17 mouse cellular contexts compared by ENCODE assay signal in genomic region chr10:58848127-58848526, GRCm38 (mm10). TPM values are rescaled to one million over a fixed set of nuclear protein-coding genes. Genes with fewer than 3 reads are reported as not detected.
A peak's percentile ranks its signal among the peaks of the same experiment; 100 is the strongest.
DNase-seq lines count a peak whose midpoint lies in the region; ATAC-seq and TF ChIP-seq lines count a peak whose summit lies in the region.
"Had no signal": no experiment of that assay in that cellular context is flagged by ENCODE, and none has a peak within 500 bp of the region (broad histone marks: within the 10 kb centered on the region; RNA-seq: fewer than 3 reads in every experiment).

No protein-coding gene starts in this region.

- DNase-seq in forebrain, embryonic 14.5 days (ENCODE audit: low spot score) = no peak
- DNase-seq in forebrain, embryonic 10.5 days (ENCODE audit: extremely low spot score, low spot score) = no peak
- peak; percentile 45 for DNase-seq in left cerebral cortex, postnatal 4 days
- DNase-seq in left cerebral cortex, postnatal 36 days (ENCODE audit: low spot score in 2 of 2) = no peak
- peak; percentile 29 for DNase-seq in hindbrain, embryonic 11.5 days (ENCODE audit: low spot score)
- no peak for DNase-seq in right cerebral cortex, adult 18-20 months
- DNase-seq in lung, adult 2 months = no peak
- DNase-seq: adrenal gland, postnatal 36 days; gastrocnemius, postnatal 10 days; heart, postnatal 10 days; kidney, adult 8-10 months; lung, embryonic 14.5 days; lung, postnatal 4 days; spleen, adult 18-20 months had no signal

- H3K27me3 ChIP-seq in forebrain, embryonic 14.5 days (replicated peaks; ENCODE audit: control insufficient read depth, insufficient read depth, low read length) = no peaks in the 10 kb centered on the region
- H3K27me3 ChIP-seq in forebrain, embryonic 10.5 days (ENCODE audit: poor library complexity, severe bottlenecking) = no peaks in the 10 kb centered on the region
- no peaks in the 10 kb centered on the region for H3K27me3 ChIP-seq in hindbrain, embryonic 11.5 days (ENCODE audit: control insufficient read depth, insufficient read depth, low read length)
- H3K27me3 ChIP-seq: embryonic facial prominence, embryonic 15.5 days; midbrain, embryonic 12.5 days had no signal

- peak overlapping the region; percentile 36; the same call in 1 of the 2 replicates for H3K27ac ChIP-seq in forebrain, embryonic 14.5 days (ENCODE audit: low read depth, low read length)
- H3K27ac ChIP-seq in forebrain, embryonic 10.5 days = no peak overlapping the region
- no peak overlapping the region for H3K27ac ChIP-seq in hindbrain, embryonic 11.5 days (ENCODE audit: low read depth, low read length)
- H3K27ac ChIP-seq: embryonic facial prominence, embryonic 15.5 days; midbrain, embryonic 12.5 days had no signal

- H3K9me3 ChIP-seq in forebrain, embryonic 14.5 days (replicated peaks; ENCODE audit: control insufficient read depth, low read length) = no peaks in the 10 kb centered on the region
- H3K9me3 ChIP-seq in forebrain, embryonic 10.5 days = no peaks in the 10 kb centered on the region
- no peaks in the 10 kb centered on the region for H3K9me3 ChIP-seq in hindbrain, embryonic 11.5 days (ENCODE audit: control insufficient read depth, low read length)
- H3K9me3 ChIP-seq: embryonic facial prominence, embryonic 15.5 days; midbrain, embryonic 12.5 days had no signal

- H3K4me2 ChIP-seq in forebrain, embryonic 14.5 days (ENCODE audit: low read length) = no peak overlapping the region
- H3K4me2 ChIP-seq in hindbrain, embryonic 11.5 days (replicated peaks; ENCODE audit: low read depth, low read length) = no peak overlapping the region
- H3K4me2 ChIP-seq: embryonic facial prominence, embryonic 15.5 days; lung, embryonic 14.5 days; midbrain, embryonic 12.5 days had no signal

- 0 out of 2 replicates have a peak, but pooled peaks cover 2% of the 10 kb centered on the region for H3K4me1 ChIP-seq in forebrain, embryonic 14.5 days (ENCODE audit: control insufficient read depth, insufficient read depth, low read length)
- no peaks in the 10 kb centered on the region for H3K4me1 ChIP-seq in forebrain, embryonic 10.5 days
- H3K4me1 ChIP-seq in hindbrain, embryonic 11.5 days (replicated peaks; ENCODE audit: control insufficient read depth, insufficient read depth, low read length) = no peaks in the 10 kb centered on the region
- H3K4me1 ChIP-seq in lung, adult 2 months (ENCODE audit: control insufficient read depth, insufficient read depth, low read length) = no peaks in the 10 kb centered on the region

- no peak for TF ChIP-seq POLR2A in lung, adult 2 months (IDR thresholded peaks at IDR 0.05; ENCODE audit: borderline replicate concordance, extremely low read depth, low read depth, low read length)

- H3K9ac ChIP-seq in forebrain, embryonic 14.5 days (ENCODE audit: low read length) = no peak overlapping the region
- H3K9ac ChIP-seq in hindbrain, embryonic 11.5 days (ENCODE audit: low read depth, low read length) = no peak overlapping the region
- H3K9ac ChIP-seq: embryonic facial prominence, embryonic 15.5 days; lung, embryonic 14.5 days; midbrain, embryonic 12.5 days had no signal

- ATAC-seq in forebrain, embryonic 14.5 days = peak; percentile 40; the same call in 1 of the 2 replicates
- ATAC-seq in hindbrain, embryonic 11.5 days (ENCODE audit: low FRiP score) = no peak

- TF ChIP-seq CTCF in lung, adult 2 months (IDR thresholded peaks at IDR 0.05; ENCODE audit: insufficient read depth, low read length) = no peak

- intact Hi-C loops in left cerebral cortex, postnatal 4 days (cut with DNase I) = no loop called here
- intact Hi-C loops in left cerebral cortex, postnatal 36 days (cut with DNase I) = no loop called here

- no peak overlapping the region for H3K4me3 ChIP-seq in forebrain, embryonic 14.5 days (ENCODE audit: low read depth, low read length)
- no peak overlapping the region for H3K4me3 ChIP-seq in forebrain, embryonic 10.5 days
- no peak overlapping the region for H3K4me3 ChIP-seq in hindbrain, embryonic 11.5 days (ENCODE audit: low read depth, low read length)
- no peak overlapping the region for H3K4me3 ChIP-seq in lung, adult 2 months (replicated peaks; ENCODE audit: extremely low read depth, low read depth, low read length)
- H3K4me3 ChIP-seq: embryonic facial prominence, embryonic 15.5 days; midbrain, embryonic 12.5 days had no signal

- 67% methylated on average over 5 of the region's 5 CpGs for WGBS in forebrain, embryonic 14.5 days
- 80% methylated on average over 5 of the region's 5 CpGs for WGBS in forebrain, embryonic 10.5 days
- 61% methylated on average over 5 of the region's 5 CpGs for WGBS in hindbrain, embryonic 11.5 days
- 83% methylated on average over 5 of the region's 5 CpGs for WGBS in lung, adult 2 months

- no peaks in the 10 kb centered on the region for H3K36me3 ChIP-seq in forebrain, embryonic 14.5 days (ENCODE audit: control insufficient read depth, insufficient read depth, low read length)
- H3K36me3 ChIP-seq in forebrain, embryonic 10.5 days (replicated peaks) = no peaks in the 10 kb centered on the region
- no peaks in the 10 kb centered on the region for H3K36me3 ChIP-seq in hindbrain, embryonic 11.5 days (ENCODE audit: control insufficient read depth, insufficient read depth, low read length)
- H3K36me3 ChIP-seq: embryonic facial prominence, embryonic 15.5 days; midbrain, embryonic 12.5 days had no signal

RNA-seq across cellular contexts. Expression of gene Sh3rf3, which starts 35.0 kb away (rescaled TPM):
- polyA plus RNA-seq in forebrain, embryonic 14.5 days (2014; fragmentation: Nextera tagmentation; extraction: Ambion mirVana) = 5.8 and 10.3 TPM in 2 replicates
- 0.36 and 0.48 TPM in 2 replicates for polyA plus RNA-seq in forebrain, embryonic 10.5 days (2016; fragmentation: Nextera tagmentation; extraction: Ambion mirVana)
- total RNA-seq in left cerebral cortex, postnatal 4 days (2021) = 100 to 1,000 TPM in 1 of 2 experiments, 10 to 100 TPM in 1; 99.5 to 101 TPM
- 10 to 100 TPM; 44.0 to 56.3 TPM for total RNA-seq in left cerebral cortex, postnatal 36 days (2021)
- 1.0 and 1.5 TPM in 2 replicates for polyA plus RNA-seq in hindbrain, embryonic 11.5 days (2014; fragmentation: Nextera tagmentation; extraction: Ambion mirVana)
- 10.1 and 13.5 TPM in 2 replicates for polyA plus RNA-seq in lung, adult 2 months (2012; rRNA removed)
- total RNA-seq: liver, adult 2 months had no signal
- polyA plus RNA-seq: liver, adult 2 months had no signal

Comparison
In these comparisons a context has a peak if more than half of its experiments do, and no peak if none do; other contexts are left out.
1. DNase-seq: peak in left cerebral cortex, postnatal 4 days (single experiment) and hindbrain, embryonic 11.5 days (single experiment); none in forebrain, embryonic 14.5 days (single experiment), forebrain, embryonic 10.5 days (single experiment), left cerebral cortex, postnatal 36 days (0 of 2), right cerebral cortex, adult 18-20 months (single experiment) and lung, adult 2 months (single experiment).